Mouse (Mus musculus) left cerebral cortex, postnatal 25 days (tissue): Measurements from ENCODE around the gene Mcf2l. TPM values are rescaled to one million over a fixed set of nuclear protein-coding genes. Genes with fewer than 3 reads are reported as not detected.

ENCODE experiments used
- DNase-seq, 2 experiments: peaks; one replicate each; pipeline ENCODE4 v3.0.0; 2022; ENCODE audit warnings: low spot score in 2 of 2, mixed read lengths in 1 of 2
- intact Hi-C: fragments of 180-260 bp; cut with DNase I; formaldehyde crosslinking; loops from one replicate; pipeline ENCODE4 v1.15.1; 2025
- microRNA-seq, 2 experiments: library from miRNA; unstranded; fragments of <30 nt; microRNA quantifications; one replicate each; pipeline ENCODE4 v1.2.0; 2022
- total RNA-seq, 2 experiments: library from RNA; stranded (reverse); gene quantifications; 2 replicates each; pipeline ENCODE4 v1.2.3; 2021

Mcf2l gene
- total RNA-seq, 2 experiments from 2014 or later = 241 to 256 TPM

- intact Hi-C loops = loop anchor here (1.0 to 2.0 kb wide), 2 partner anchors 44 to 76 kb away; partner anchors contain the start of genes Cul4a and Pcid2
Measured at GRCm38 (mm10) chr8:13028482-13028881, 154.9 kb downstream of the Mcf2l start.

GRCm38 (mm10) chr8:13036346-13036812 lies 162.8 kb downstream of the Mcf2l start:
- intact Hi-C loops = no loop called here
- peak; percentile 51 to 57 for DNase-seq

More at GRCm38 (mm10) chr8:13028482-13028881, 154.9 kb downstream of the Mcf2l start:
- DNase-seq = peak; percentile 64 to 94

- intact Hi-C loops = no loop called here
- DNase-seq = no peak
Measured at GRCm38 (mm10) chr8:13037015-13037414, 163.4 kb downstream of the Mcf2l start, which contains the start of gene F10. Gene F10, plus strand, starts transcription at chr8:13037308.

- intact Hi-C loops = no loop called here
- no peak for DNase-seq
Measured at GRCm38 (mm10) chr8:13037569-13037968, 164.0 kb downstream of the Mcf2l start.

GRCm38 (mm10) chr8:13039054-13039453 lies 165.4 kb downstream of the Mcf2l start:
- no peak for DNase-seq
- intact Hi-C loops = no loop called here

GRCm38 (mm10) chr8:13041459-13041858 lies 167.9 kb downstream of the Mcf2l start:
- intact Hi-C loops = no loop called here
- DNase-seq = no peak

GRCm38 (mm10) chr8:13047652-13048051 lies 174.0 kb downstream of the Mcf2l start:
- DNase-seq = no peak
- intact Hi-C loops = no loop called here

GRCm38 (mm10) chr8:13050550-13050949 lies 176.9 kb downstream of the Mcf2l start:
- DNase-seq = no peak
- intact Hi-C loops = no loop called here

GRCm38 (mm10) chr8:13057351-13057750 lies 183.7 kb downstream of the Mcf2l start:
- intact Hi-C loops = no loop called here
- no peak for DNase-seq

GRCm38 (mm10) chr8:13060441-13061150 lies 187.0 kb downstream of the Mcf2l start, which contains the start of gene Proz:
Gene Proz, plus strand, starts transcription at chr8:13060914.
- intact Hi-C loops = no loop called here

GRCm38 (mm10) chr8:13063112-13063511 lies 189.5 kb downstream of the Mcf2l start:
- intact Hi-C loops = no loop called here
- DNase-seq = no peak

More at GRCm38 (mm10) chr8:13060441-13061150, 187.0 kb downstream of the Mcf2l start, which contains the start of gene Proz:
- DNase-seq = no peak

Small RNAs within 50 kb of the gene (microRNA-seq; reads per million reads assigned to microRNA genes)
- 0.67 to 0.99 reads per million in 2 experiments for gene Gm38671

Other genes with a start within 250 kb of the Mcf2l start
- 10 to 100 TPM; 31.6 to 34.4 TPM for gene Tubgcp3, start 201.6 kb upstream of the Mcf2l start, total RNA-seq
- 10 to 100 TPM; 46.3 to 55.0 TPM for gene Atp11a, start 116.8 kb upstream of the Mcf2l start, total RNA-seq
- gene F7, start 152.2 kb downstream of the Mcf2l start, total RNA-seq = not detected
- not detected for gene F10, start 163.5 kb downstream of the Mcf2l start, total RNA-seq
- not detected for gene Proz, start 187.1 kb downstream of the Mcf2l start, total RNA-seq
- gene Pcid2, start 231.7 kb downstream of the Mcf2l start, total RNA-seq = 10 to 100 TPM; 28.1 to 30.0 TPM
- 10 to 100 TPM; 54.2 to 54.6 TPM for gene Cul4a, start 231.8 kb downstream of the Mcf2l start, total RNA-seq